Mouse (Mus musculus) heart, adult 11 months (tissue): Measurements from ENCODE around the gene 1700003E16Rik.
"Not testable (repeated sequence)": the region's sequence is repeated elsewhere in the genome, so short reads cannot be mapped to it uniquely, and the experiment has no call there.

Experiments
- DNase-seq: peaks from one replicate; pipeline ENCODE4 v3.0.0; 2022

1700003E16Rik gene

GRCm38 (mm10) chr6:83127419-83127818, 28.8 kb upstream of the 1700003E16Rik start:
- no peak for DNase-seq

GRCm38 (mm10) chr6:83131469-83132034, 24.7 kb upstream of the 1700003E16Rik start:
- DNase-seq = no peak

- no peak for DNase-seq
Measured at GRCm38 (mm10) chr6:83132176-83132919, 23.9 kb upstream of the 1700003E16Rik start.

GRCm38 (mm10) chr6:83134226-83134625, 22.0 kb upstream of the 1700003E16Rik start:
- DNase-seq = no peak

GRCm38 (mm10) chr6:83134951-83135513, 21.2 kb upstream of the 1700003E16Rik start, which contains the start of gene Rtkn:
Gene Rtkn, plus strand, starts transcription at chr6:83135463.
- peak; percentile 94 for DNase-seq

GRCm38 (mm10) chr6:83135571-83136161, 20.5 kb upstream of the 1700003E16Rik start:
- DNase-seq = peak; percentile 96

GRCm38 (mm10) chr6:83136291-83136880, 19.8 kb upstream of the 1700003E16Rik start:
- DNase-seq = no peak

- peak; percentile 99 for DNase-seq
Measured at GRCm38 (mm10) chr6:83136881-83137575, 19.2 kb upstream of the 1700003E16Rik start.

GRCm38 (mm10) chr6:83137576-83137950, 18.6 kb upstream of the 1700003E16Rik start:
- peak; percentile 99 for DNase-seq

- DNase-seq = peak; percentile 97
Measured at GRCm38 (mm10) chr6:83138056-83138455, 18.1 kb upstream of the 1700003E16Rik start.

- DNase-seq = peak; percentile 88
Measured at GRCm38 (mm10) chr6:83140044-83140443, 16.2 kb upstream of the 1700003E16Rik start.

GRCm38 (mm10) chr6:83141636-83142035, 14.6 kb upstream of the 1700003E16Rik start:
- peak; percentile 94 for DNase-seq

- peak; percentile 97 for DNase-seq
Measured at GRCm38 (mm10) chr6:83142211-83142731, 13.9 kb upstream of the 1700003E16Rik start.

GRCm38 (mm10) chr6:83142886-83143285, 13.3 kb upstream of the 1700003E16Rik start:
- peak; percentile 90 for DNase-seq

GRCm38 (mm10) chr6:83145209-83145608, 11.0 kb upstream of the 1700003E16Rik start:
- DNase-seq = peak; percentile 77

GRCm38 (mm10) chr6:83145805-83146204, 10.4 kb upstream of the 1700003E16Rik start:
- DNase-seq = peak; percentile 89

GRCm38 (mm10) chr6:83147280-83147679, 8.9 kb upstream of the 1700003E16Rik start:
- DNase-seq = peak; percentile 87

- peak; percentile 90 for DNase-seq
Measured at GRCm38 (mm10) chr6:83151721-83152120, 4.5 kb upstream of the 1700003E16Rik start.

- DNase-seq = peak; percentile 80
Measured at GRCm38 (mm10) chr6:83153038-83153437, 3.2 kb upstream of the 1700003E16Rik start.

- peak; percentile 85 for DNase-seq
Measured at GRCm38 (mm10) chr6:83153485-83153884, 2.7 kb upstream of the 1700003E16Rik start.

- peak; percentile 93 for DNase-seq
Measured at GRCm38 (mm10) chr6:83155552-83156238, 509 bp upstream of the 1700003E16Rik start.

GRCm38 (mm10) chr6:83159456-83159855, 3.3 kb downstream of the 1700003E16Rik start:
- DNase-seq = not testable (repeated sequence)
